Mouse (Mus musculus) lung, postnatal 0 days (tissue): ENCODE measurements around the gene Unc93a2.
"Not testable (repeated sequence)": the region's sequence is repeated elsewhere in the genome, so short reads cannot be mapped to it uniquely, and the experiment has no call there.

ENCODE experiments used
- CTCF ChIP-seq: IDR thresholded peaks from 2 replicates; pipeline ENCODE4 v1.5.1; 2016; ENCODE audit warnings: antibody characterized with exemption, mild to moderate bottlenecking
- EP300 ChIP-seq: IDR thresholded peaks from 2 replicates; pipeline ENCODE4 v1.6.1; 2016; ENCODE audit warnings: antibody characterized with exemption, mild to moderate bottlenecking, control low read depth

DNA sequence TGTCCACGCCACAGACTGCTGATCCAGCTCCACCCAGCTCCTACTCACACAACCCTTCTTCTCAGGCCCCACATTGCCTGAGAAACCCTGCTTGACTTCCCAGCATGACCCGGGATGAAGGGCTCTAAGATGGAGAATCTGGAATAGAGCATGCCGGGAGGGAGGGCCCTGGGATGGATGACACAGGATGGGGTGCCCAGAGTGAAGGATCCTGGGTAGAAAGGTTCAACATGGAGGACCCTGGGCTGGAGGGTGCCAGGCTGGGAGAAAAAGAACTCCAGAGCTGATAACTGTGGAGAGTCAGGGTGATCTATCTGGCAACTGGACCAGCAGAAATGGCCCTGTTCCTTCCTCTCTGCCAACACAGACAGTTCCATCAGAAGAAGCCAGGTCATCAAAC lies 19.6 kb downstream of the Unc93a2 start:
- not testable (repeated sequence) for TF ChIP-seq CTCF, EP300
